Mouse (Mus musculus): ENCODE data around the gene Myocd.

Myocd gene

DNA sequence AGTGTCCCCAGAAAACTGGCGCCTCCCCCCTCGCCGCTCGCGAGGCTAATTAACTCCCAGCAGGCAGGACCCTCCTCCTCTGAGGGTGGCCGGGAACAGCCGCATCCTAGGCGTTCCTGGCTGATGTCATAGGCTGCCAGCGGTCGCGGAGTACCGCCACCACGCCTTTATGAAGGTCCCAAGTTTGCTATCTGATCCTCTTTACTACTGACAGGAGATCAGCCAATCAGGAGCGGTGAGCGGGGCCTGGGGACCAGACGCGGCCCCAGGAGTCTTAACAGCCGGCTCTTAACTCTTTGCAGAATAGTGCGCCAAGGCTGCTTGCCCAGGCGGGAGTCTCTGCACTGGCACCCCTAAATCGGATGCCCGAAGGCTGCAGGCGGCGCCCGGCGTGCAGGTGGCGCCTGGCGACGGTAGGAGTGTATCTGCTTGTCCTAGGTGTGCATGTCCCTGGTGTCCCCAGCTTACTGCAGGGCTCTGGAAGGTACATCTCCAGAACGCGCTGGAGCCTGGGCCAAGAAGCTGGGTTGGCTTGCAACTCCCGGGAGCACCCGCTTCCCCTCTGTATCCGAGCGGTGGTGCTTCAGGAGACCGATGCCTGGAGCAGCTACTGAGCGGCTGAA is at the start of gene Myocd:
Myocd (minus strand) TSS at position 139 of the 623 bp plus-strand sequence.
- peak; percentile 55 to 61 for DNase-seq

DNA sequence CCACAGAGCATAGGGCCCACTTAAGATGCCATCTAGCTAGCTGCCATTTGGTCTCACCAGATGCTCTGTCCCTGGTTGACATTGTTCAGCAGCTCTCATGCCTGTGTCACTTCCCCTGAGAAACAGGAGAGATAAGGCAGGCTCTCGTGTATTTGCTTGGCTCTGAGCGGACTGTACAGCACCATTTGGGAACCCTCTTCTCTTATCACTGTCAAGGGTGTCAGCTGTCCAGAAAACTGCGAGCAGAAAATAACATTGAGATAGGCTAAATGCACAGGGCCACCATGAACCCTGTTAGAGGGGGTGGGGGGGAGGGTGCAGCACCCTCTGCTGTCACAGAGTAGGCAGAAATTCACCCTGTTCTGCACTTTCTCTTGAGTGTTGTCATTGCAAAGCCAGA is 34.0 kb upstream of the Myocd start:
- no peak for DNase-seq

DNA sequence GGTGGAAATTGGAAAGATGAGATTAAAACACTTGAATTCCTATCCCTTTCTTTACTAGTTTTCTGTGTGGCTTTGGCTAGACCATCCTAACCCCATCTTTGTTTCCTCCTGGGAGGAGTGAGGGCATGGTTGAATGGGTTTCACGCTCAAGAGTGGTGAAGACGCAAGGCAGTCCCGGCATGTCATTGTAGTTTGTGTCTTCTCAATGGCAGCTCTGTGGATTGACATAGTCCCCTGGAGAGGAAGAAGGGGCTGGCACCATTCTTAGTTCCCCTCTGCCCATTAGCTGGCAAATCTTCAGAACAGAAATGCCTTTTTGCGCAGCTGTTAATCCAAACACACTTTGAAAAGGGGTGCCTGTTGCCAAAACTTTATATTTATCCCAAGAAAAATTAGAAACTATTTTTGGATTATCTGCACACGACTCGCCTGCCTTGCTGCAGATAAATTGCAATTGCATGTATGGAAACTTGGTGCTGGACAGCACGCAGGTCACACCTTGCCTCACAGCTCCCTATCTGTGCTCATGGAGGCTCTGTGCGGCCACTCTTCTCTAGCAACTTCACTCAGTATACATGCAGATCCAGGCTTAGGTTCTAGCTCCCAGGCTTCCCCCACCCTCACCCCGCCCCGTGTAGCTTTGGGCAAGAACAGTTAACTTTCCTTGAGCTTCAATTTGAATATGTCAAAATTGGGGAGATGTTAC is 24.5 kb upstream of the Myocd start:
- no peak for DNase-seq

DNA sequence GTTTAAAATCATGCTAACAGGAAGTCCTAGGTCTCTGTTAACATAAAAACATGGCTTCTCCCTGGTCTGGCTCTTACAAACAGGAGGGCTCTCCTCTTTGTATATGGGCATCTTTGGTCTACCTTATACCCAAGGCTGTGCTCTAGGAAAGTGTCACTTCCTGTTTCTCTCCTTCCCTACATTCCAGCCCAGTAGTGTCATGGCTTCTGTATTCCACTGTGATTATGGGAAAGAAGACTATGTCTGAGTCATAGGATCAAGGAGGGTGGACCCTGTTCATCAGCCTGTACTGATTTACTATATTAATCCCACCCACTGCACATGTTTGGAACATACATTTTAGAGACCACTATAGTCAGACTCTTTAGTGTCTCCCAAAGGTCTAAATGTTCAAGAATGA is 23.2 kb upstream of the Myocd start:
- no peak for DNase-seq

DNA sequence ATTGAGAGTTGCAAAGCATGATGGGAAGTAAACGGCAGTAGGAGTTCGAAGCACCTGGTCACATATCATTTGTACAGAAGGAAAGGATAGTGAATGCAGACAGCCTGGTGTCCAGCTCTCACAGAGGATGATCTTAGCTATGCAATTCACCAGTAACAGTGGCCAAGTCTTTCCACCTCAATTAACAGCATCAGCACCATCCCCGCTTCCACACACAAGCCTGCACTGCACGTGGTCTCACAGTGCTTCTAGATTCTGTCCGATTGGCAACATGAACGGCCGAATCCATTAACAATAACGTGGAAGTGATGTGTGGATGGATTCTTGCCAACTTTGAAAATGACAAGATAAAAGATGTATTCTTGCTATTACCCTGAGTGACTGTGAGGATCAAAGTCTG is 17.9 kb upstream of the Myocd start:
- DNase-seq = peak; percentile 60 to 68

DNA sequence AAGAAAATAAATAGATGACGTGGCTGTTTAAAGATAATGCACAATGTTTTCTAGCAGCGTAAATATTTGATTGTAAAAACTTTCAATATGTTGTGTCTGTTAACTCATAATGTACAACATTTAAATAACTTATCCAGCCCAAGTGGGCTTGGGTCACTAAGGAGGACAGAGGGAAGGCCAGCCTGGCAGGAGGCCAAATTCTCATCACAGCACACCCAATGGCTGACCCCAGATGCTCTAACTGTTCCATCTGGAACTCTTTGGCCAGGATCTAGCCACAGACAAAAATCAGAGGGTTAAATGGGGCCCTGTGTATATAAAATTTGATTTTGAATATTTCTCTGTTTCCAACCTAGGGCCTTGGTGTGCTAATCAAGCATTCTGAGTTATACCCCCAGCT is 16.4 kb upstream of the Myocd start:
- peak; percentile 26 to 38 for DNase-seq

DNA sequence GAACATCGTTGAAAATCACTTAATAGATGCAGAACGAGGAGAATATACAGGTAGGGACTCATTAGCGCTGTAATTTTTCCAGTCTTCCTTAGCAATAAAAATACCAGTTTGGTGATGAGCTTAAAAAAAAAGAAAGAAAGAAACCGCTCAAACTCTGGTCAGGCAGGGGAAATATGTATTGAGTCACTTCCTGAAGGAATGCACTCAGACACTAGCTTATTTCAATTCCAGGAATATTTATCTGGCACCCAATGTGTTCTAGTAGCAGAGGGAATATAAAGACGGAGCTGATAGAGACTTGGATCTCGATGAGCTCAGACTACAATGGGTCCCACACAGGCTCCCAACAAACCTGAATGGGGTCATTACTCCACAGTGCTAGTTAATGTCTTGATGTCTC is 5.7 kb upstream of the Myocd start:
- no peak for DNase-seq

DNA sequence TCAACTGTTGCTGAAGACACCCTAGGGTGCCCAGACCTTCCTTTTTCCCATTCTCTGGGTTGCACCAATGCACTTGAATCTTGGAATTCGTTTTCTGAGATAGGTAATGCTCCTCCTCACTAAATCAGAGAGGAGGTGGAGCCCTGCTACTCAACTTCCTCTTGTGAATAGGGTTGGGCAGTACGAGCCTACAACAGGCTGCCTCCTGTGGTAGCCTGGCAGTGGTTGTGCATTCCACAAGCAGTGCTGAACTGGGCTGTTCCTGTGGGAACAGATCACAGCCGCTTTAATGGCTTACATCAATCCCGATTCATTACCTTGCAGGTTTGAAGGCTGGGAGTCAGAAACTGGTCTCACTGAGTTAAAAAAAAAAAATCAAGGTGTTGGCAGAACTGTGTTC is 1.2 kb upstream of the Myocd start:
- DNase-seq = no peak

DNA sequence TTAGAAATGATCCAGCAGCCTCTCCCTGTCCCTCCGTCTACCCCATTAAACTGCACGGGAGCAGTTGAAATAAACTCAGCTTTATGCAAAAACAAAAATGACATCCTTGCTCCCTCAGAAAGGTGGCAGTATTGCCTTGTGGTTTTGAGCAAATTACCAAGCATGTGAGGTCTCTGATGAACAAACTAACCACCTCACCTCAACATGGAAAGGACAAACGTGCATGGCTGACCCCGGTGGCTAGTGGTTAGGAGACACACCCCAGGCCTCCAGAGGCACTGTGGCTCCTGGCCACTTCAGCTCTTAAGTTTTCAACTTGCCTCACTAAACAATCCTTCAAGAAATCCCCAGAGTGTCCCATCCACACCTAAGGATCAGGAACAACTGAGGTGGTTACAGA is 1.5 kb downstream of the Myocd start:
- DNase-seq = peak; percentile 65 to 74

DNA sequence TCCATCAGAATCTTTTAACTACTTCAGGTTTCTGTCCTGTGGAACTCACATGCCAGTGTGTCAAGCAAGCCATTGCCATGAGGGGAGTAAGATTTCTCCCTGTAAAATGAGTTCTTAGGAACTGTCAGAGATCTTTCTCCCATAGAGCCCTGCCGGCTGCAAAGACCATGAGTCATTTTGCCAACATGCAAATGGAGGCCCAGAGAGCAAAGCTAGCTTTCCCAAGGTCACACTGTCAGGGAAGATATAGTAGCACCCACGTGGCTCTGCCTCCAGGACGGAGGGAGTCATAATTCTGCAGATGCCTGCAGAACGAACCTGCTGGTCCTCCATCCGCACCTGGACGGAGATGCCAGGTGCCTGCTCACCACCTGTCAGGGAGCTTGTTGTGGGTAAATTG is 6.3 kb downstream of the Myocd start:
- DNase-seq = no peak

DNA sequence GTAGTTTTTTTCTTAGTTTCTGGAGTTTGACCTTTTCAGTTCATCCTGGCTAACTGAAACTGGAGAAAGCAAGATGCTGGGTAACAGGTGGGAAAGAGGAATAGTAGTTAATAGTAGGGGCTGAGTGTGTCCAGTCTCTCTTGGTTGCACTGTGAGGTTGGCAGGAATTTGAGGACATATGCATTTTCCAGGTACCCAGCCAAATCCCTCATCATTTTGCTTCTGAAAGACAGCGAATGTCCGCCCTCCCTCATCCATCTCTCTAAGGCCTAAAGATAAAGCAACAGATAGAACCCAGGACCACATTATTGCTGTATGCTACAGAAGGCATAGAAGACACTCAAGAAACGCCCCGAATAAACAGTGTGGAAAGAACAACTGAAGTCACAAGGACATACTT is 10.8 kb downstream of the Myocd start:
- peak in 1 of 2 experiments; percentile 59 for DNase-seq

DNA sequence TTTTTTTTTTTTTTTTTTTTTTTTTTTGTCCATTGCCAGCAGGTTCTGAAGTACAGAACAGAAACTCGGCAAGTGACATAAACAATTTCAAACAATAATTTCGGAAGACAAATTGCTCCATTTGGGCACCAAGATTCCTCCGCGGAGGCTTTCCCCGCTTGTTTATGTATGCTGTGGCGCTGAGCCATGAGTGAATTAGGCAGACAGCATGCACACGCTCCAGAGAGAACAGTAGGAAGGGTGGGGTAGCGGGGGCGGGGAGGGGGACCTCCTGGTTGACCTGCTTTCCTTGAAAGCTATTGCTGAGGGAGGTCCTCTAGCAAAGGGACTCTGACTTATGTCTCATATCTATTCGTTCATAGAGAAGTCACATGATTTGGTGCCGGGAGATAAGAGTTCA is 13.6 kb downstream of the Myocd start:
- peak; percentile 34 to 44 for DNase-seq

DNA sequence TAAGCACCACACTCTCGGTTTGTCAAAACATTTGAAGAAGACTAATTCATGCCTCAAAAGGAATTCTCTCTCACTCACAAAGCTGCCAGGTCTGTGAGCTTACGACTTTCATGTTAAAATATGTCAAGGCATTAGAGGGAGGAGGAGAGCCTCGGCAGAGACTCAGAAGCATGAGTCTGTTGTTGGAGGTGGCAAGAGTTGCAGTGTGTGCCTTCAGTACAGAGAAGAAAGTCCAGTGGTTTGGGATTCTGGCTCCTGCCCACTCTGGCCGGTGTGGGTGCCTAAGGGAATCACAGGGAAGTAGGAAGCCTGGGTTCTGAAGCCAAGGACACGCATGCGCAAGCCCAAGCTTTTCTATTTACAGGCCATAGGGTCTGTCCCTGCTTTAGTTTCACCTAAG is 14.2 kb downstream of the Myocd start:
- no peak for DNase-seq

DNA sequence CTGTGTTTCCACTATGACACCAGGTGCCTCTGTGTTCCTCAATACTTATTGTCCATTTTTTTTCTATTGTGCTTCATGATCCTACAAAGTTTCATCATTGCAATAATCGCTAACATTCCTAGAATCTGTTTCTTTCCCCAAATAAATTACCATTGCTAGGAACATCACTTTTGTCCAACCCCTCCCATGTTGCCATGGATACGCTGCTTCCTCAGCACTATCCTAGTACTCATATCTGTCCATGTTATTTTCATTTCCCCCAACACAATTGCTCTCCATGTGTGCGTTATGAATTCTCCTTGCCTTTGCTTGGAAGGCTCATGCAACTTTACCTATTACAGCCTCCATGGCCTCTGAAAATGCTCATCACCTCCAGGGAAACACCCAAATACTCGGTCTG is 19.4 kb downstream of the Myocd start:
- no peak for DNase-seq

DNA sequence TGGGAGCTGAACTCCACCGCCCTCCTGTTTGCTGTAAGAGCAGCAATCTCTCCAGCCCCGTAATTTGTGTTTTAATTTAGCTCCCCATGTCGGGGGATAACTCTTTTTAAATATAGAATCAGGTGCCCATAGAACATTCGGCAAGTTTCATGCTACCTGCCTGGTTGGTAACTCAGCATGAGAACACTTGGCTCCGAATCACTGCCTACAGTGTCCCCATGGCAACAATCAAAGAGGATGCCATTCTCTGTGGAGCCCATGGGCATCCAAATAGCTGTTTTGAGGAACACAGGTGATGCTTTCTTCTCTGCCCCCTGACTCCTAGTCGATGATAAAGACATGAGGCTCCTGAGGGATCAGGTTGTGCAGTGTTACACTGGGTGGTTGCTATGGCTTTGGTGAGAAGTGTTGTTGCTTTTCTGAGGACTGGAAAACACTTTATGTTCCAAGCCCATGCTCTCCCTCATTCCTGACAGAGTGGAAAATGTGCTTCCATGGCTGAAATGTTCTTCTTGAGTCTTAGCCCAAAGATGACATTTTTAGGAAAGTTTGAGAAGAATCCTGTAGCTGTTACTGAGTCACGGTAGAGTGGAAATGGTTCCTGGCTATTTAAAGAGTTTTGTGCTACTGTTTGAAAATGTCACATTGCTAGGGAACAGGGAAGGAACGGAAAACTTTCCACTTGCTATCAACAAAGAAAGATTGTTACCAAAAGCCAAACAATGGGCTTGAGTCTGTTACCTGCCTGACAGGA is 23.3 kb downstream of the Myocd start:
- peak in 1 of 2 experiments; percentile 72 for DNase-seq

DNA sequence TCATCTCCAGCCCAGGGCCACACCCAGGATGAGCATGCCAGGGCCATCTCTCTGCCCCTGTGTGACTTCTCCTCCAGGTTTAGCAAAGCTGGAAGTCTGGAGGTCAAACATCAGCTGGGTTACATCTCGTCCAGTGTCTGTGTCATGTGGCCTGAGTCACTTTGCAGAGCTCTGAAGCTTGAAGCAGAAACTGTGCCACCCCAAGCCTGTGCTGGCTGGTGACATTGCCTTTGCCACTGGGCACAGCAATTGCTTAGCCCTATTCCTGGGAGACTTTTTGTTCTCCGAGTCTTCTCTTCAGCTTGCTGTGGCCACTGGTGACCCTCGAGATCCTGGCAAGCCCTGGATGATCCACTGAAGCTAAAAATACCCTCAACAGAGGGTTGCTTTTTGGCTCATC is 26.2 kb downstream of the Myocd start:
- DNase-seq = no peak

DNA sequence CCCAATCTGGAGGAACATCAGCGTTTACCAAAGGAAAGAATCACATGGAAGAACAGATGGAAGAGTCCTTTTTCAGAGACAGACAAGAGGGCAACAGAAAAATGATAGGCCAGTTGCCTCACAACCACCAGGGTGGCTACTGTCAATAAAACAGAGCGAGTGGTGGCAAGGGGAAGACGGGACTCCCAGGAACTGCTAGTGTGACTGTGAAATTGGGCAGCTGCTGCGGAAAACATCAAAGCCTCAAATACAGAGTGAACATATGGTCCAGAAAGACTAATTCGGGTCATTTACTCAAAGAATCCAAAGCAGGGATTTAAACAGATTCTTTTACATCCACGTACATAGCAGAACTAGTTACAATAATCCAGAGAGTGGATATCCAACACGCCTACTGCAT is 29.3 kb downstream of the Myocd start:
- DNase-seq = no peak

DNA sequence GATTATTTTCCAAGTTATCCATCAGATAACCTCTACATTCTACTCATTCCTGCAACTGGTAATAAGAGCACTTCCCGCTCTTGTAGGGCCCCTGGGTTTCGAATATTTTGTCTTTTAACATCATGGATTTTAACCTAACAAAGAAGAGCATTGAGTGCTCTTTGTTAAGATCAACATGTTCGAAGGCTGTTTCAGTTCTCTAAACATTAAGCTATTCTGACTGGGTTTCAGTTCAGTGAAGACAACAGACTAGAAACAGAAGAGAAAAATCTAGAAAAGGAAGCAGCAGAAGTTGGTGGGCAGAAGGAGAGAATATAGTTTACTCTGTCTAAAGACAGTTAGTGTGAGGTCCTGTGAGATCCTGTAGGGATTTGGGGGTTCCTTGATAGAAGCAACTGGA is 31.9 kb downstream of the Myocd start:
- no peak for DNase-seq

DNA sequence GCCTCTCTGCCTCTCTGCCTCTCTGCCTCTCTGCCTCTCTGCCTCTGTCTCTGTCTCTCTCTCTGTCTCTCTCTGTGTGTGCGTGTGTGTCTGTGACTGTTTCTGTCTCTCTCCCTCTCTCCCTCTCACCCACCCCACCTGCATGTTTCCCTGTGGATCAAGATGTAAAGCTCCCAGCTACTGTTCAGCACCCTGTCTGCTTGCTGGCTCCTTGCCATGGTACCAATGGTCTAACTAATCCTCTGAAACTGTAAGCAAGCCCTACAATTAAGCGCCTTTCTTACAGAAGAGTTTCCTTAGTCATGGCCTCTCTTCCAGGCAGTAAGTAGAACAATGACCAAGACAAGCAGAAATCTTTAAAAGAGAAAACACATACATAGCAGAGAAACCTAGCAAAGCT is 32.9 kb downstream of the Myocd start:
- DNase-seq = peak in 1 of 2 experiments; percentile 35

DNA sequence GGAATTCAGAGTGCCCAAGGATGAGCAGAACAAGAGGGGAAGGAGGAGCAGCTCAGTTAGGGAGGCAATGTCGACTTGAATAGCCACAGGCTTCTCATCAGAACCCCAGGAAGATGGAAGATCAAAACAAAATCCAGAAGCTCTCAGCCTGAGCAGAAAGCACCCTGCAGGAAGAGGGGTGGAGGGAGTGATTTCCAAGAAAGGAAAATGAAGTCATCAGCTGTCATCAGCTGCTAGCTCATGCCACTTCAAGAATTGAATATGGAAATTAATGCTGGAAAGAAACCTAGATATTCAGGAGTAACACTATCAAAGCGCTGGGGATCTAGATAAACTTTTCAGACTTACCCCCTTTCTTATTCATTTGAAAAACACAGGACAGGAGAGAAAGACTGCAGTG is 34.4 kb downstream of the Myocd start:
- no peak for DNase-seq

DNA sequence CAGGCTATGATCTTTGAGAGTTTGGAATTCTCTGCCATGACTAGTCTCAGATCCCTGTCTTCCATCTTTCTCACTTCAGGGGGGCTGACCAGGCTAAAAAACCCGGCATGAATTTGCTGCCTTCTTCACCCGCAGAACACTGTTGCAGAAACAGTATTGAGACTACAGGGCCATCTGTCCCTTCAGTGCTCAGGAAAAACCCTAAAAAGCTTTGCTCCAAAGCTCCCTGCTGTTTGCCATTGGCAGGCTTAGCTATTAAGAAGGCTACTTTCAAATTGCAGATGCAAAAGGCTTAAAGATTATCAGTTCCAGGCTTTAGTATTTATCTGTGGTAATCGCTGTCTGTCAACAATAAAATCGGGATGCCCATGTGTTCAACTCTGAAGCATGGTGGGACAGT is 38.0 kb downstream of the Myocd start:
- DNase-seq = peak; percentile 28 to 60

DNA sequence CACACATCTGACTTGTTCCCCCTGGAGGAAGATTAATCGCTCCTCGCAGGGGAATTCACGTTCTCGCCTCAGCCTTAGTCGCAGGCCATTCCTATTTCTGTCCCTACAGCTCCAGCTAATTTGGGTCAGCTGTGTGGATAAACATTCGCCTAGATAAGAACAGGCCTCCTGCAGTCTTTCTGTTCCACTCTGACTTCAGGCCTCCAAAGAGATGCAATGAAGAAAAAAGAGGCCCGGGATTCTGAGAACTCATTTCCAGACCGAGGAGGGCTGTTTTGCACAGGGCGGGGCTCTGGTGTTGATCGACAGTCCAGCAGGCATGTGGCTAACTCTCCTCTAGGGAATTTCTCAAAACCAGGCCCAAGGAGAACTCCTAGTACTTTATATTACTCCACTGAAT is 43.0 kb downstream of the Myocd start:
- DNase-seq = no peak

DNA sequence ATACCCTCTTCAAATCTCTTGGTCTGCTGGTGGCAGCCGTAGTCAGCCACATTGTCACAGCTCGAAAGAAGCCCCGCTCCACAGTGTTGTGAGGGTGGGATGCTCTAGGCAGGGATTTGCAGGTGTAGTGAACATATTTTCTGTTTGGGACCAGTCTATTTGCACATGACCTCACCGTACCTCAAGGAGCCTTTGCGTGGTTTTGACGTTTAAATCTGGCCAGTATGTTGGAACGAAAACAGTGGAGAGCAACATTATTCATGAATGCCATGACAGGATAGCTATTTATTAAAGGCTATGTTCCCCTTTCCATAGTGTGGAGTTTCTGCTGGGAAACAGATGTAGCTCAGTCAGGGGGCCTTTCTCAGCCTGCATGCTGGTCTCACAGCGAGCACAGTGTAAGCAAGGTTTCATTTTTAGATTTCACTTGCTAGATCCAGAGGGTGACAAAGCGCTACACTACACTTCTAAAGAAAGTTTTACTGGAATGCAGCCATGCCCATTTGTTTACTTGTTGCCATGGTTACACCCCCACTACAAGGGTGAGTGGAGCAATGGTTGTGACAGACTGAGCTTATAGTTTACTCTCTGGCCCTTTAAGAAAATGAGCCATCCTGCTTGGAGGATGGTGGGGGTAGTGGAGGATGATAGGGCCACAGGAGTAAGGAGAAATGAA is 54.7 kb downstream of the Myocd start:
- DNase-seq = no peak

DNA sequence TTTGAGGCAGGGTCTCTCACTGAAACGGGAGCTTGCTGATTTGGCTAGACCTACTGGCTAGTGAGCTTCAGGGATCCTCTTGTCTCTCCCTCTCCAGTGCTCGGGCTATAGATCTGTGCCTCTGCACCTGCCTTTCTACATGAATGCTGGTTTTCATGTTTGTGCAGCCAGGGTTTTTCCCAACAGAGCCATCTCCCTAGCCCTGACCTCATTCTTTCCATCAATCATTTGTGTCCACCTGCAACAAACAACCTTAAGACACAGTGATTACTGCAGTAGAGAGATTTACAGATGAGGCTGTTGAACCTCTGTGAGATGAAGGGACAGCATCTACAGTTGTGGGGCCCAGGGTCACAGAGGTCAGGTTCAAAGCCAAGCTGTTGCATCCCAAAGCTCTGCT is 56.0 kb downstream of the Myocd start:
- no peak for DNase-seq

Data from cerebellum, postnatal 14 days (tissue).